Mouse (Mus musculus) MEL (cell line): ENCODE measurements at regions not wholly inside any gene's neighbourhood (a gene's known extent, or its start where the extent isn't known, plus 50 kb on each side); places are given as distances from the start of the nearest gene placed in this dataset.
A peak's percentile ranks its signal among the peaks of the same experiment; 100 is the strongest.

Experiments used
- DNase-seq: peaks from one replicate; pipeline ENCODE4 v3.0.0; 2011; ENCODE audit warnings: low read depth, low spot score
- H3K27ac ChIP-seq: 2 replicates; pipeline ENCODE4 v1.5.1; 2012; ENCODE audit warnings: low read depth, mild to moderate bottlenecking, control low read depth, low read length, moderate library complexity; ENCODE audit not compliant: control insufficient read depth
- H3K27me3 ChIP-seq, 2 experiments: fragments of 150-350 bp in 1 of 2; sonication (generic) in 1 of 2; 2 replicates each; pipeline ENCODE4 v1.6.1; 2012; ENCODE audit warnings: low read length in 2 of 2, mild to moderate bottlenecking in 2 of 2, improper control_type of control experiment in 1 of 2, moderate library complexity in 1 of 2; ENCODE audit not compliant: insufficient read depth in 2 of 2, control insufficient read depth in 1 of 2
- H3K36me3 ChIP-seq, 2 experiments: 2 replicates each; pipeline ENCODE4 v1.6.1; 2012 to 2014; ENCODE audit warnings: low read length in 2 of 2, improper control_type of control experiment in 1 of 2, inconsistent platforms in 1 of 2, mild to moderate bottlenecking in 1 of 2; ENCODE audit not compliant: insufficient read depth in 2 of 2, control insufficient read depth in 1 of 2
- H3K4me1 ChIP-seq, 2 experiments: fragments of 150-350 bp in 1 of 2; sonication (generic) in 1 of 2; 2 replicates each; pipeline ENCODE4 v1.6.1; 2012; ENCODE audit warnings: low read length in 2 of 2, improper control_type of control experiment in 1 of 2, mild to moderate bottlenecking in 1 of 2; ENCODE audit not compliant: insufficient read depth in 2 of 2, control insufficient read depth in 1 of 2
- H3K4me3 ChIP-seq, 2 experiments: fragments of 150-350 bp in 1 of 2; sonication (generic) in 1 of 2; 2 replicates each; pipeline ENCODE4 v1.5.1; 2012; ENCODE audit warnings: low read depth in 2 of 2, low read length in 2 of 2, mild to moderate bottlenecking in 2 of 2, moderate library complexity in 2 of 2, control low read depth in 1 of 2, improper control_type of control experiment in 1 of 2; ENCODE audit not compliant: control insufficient read depth in 1 of 2, insufficient read depth in 1 of 2
- H3K79me2 ChIP-seq: 2 replicates; pipeline ENCODE4 v1.6.1; 2012; ENCODE audit warnings: mild to moderate bottlenecking, low read length, moderate library complexity; ENCODE audit not compliant: control insufficient read depth, poor library complexity, insufficient read depth
- H3K9ac ChIP-seq: 2 replicates; pipeline ENCODE4 v1.6.1; 2012; ENCODE audit warnings: low read depth, mild to moderate bottlenecking, control low read depth, low read length, moderate library complexity; ENCODE audit not compliant: control insufficient read depth, poor library complexity, severe bottlenecking
- H3K9me3 ChIP-seq: fragments of 150-350 bp; sonication (generic); replicated peaks from 2 replicates; pipeline ENCODE4 v1.6.1; 2012; ENCODE audit warnings: mild to moderate bottlenecking, low read length, improper control_type of control experiment, moderate library complexity; ENCODE audit not compliant: insufficient read depth
- BHLHE40 ChIP-seq: IDR thresholded peaks from 2 replicates; pipeline ENCODE4 v1.6.1; 2012; ENCODE audit warnings: low read depth, mild to moderate bottlenecking, inconsistent platforms, low read length, improper control_type of control experiment, borderline replicate concordance
- CTCF ChIP-seq, 3 experiments: IDR thresholded peaks in 2 of 3; conservative IDR thresholded peaks in 1 of 3; 2 replicates each; pipeline ENCODE4 v1.5.1; 2011 to 2012; ENCODE audit warnings: low read length in 3 of 3, low read depth in 2 of 3, mild to moderate bottlenecking in 2 of 3, improper control_type of control experiment in 1 of 3, inconsistent platforms in 1 of 3, mixed read lengths in 1 of 3, moderate library complexity in 1 of 3; ENCODE audit not compliant: control insufficient read depth in 1 of 3, insufficient read depth in 1 of 3, poor library complexity in 1 of 3, severe bottlenecking in 1 of 3
- ELF1 ChIP-seq: IDR thresholded peaks from 2 replicates; pipeline ENCODE4 v1.6.1; 2014; ENCODE audit warnings: low read depth, mild to moderate bottlenecking, inconsistent platforms, low read length, improper control_type of control experiment, moderate library complexity
- ETS1 ChIP-seq: IDR thresholded peaks from 2 replicates; pipeline ENCODE4 v1.6.1; 2012; ENCODE audit warnings: low read depth, mild to moderate bottlenecking, inconsistent platforms, low read length, improper control_type of control experiment, moderate library complexity
- GATA1 ChIP-seq: IDR thresholded peaks from 2 replicates; pipeline ENCODE4 v1.6.1; 2011; ENCODE audit warnings: low read depth, low read length, improper control_type of control experiment
- HCFC1 ChIP-seq: IDR thresholded peaks from 2 replicates; pipeline ENCODE4 v1.6.1; 2012; ENCODE audit warnings: low read depth, mild to moderate bottlenecking, inconsistent platforms, low read length, improper control_type of control experiment, moderate library complexity
- MXI1 ChIP-seq: IDR thresholded peaks from 2 replicates; pipeline ENCODE4 v1.6.1; 2011; ENCODE audit warnings: mild to moderate bottlenecking, low read depth, low read length, improper control_type of control experiment
- POLR2A ChIP-seq, 2 experiments: IDR thresholded peaks; 2 replicates each; pipeline ENCODE4 v1.6.1; 2011 to 2012; ENCODE audit warnings: low read length in 2 of 2, mild to moderate bottlenecking in 2 of 2, control low read depth in 1 of 2, improper control_type of control experiment in 1 of 2, low read depth in 1 of 2, moderate library complexity in 1 of 2; ENCODE audit not compliant: control insufficient read depth in 1 of 2, insufficient read depth in 1 of 2, poor library complexity in 1 of 2
- RCOR1 ChIP-seq: IDR thresholded peaks from 2 replicates; pipeline ENCODE4 v1.6.1; 2012; ENCODE audit warnings: low read depth, mild to moderate bottlenecking, inconsistent platforms, low read length, improper control_type of control experiment
- SIN3A ChIP-seq: IDR thresholded peaks from 2 replicates; pipeline ENCODE4 v1.6.1; 2012; ENCODE audit warnings: low read length, improper control_type of control experiment, inconsistent platforms
- TAL1 ChIP-seq: IDR thresholded peaks from 2 replicates; pipeline ENCODE4 v1.6.1; 2012; ENCODE audit warnings: mild to moderate bottlenecking, inconsistent platforms, low read length, moderate library complexity, mixed read lengths
- TCF12 ChIP-seq: IDR thresholded peaks from 2 replicates; pipeline ENCODE4 v1.6.1; 2014; ENCODE audit warnings: low read depth, mild to moderate bottlenecking, inconsistent platforms, low read length, improper control_type of control experiment, moderate library complexity
- USF1 ChIP-seq: IDR thresholded peaks from 2 replicates; pipeline ENCODE4 v1.6.1; 2014; ENCODE audit warnings: low read depth, mild to moderate bottlenecking, inconsistent platforms, low read length, improper control_type of control experiment, moderate library complexity
- ZC3H11A ChIP-seq: IDR thresholded peaks from 2 replicates; pipeline ENCODE4 v1.6.1; 2012; ENCODE audit warnings: low read depth, mild to moderate bottlenecking, inconsistent platforms, low read length, improper control_type of control experiment

- TF ChIP-seq MXI1, result no peak
- TF ChIP-seq SIN3A, result no peak
- TF ChIP-seq TCF12, result no peak
- no peak for TF ChIP-seq CTCF (IDR thresholded peaks at IDR 0.05 in 2 of 3, conservative IDR thresholded peaks at IDR 0.05 in 1 of 3; ENCODE audit: control insufficient read depth in 1 of 3, insufficient read depth in 1 of 3, low read depth in 2 of 3, low read length in 3 of 3, poor library complexity in 1 of 3, severe bottlenecking in 1 of 3)
- Histone ChIP-seq H3K27me3 (no peaks in the 10 kb centered on the region), H3K4me1 (no peaks in the 10 kb centered on the region), H3K36me3 (no peaks in the 10 kb centered on the region), H3K9ac (no peak overlapping the region), H3K79me2 (no peaks in the 10 kb centered on the region), H3K9me3 (no peaks in the 10 kb centered on the region), H3K4me3 (no peak overlapping the region), H3K27ac (no peak overlapping the region)
- no peak for DNase-seq
Observed at GRCm38 (mm10) chr7:40784906-40785305, 113.2 kb upstream of the Vstm2b start.

- DNase-seq, result peak; percentile 8
- H3K36me3 ChIP-seq, result no peaks in the 10 kb centered on the region
- no peak overlapping the region for H3K4me3 ChIP-seq
- no peak for TF ChIP-seq TCF12
- peak in 1 of 3 experiments; percentile 26; a peak in 1 of 6 replicates for TF ChIP-seq CTCF (IDR thresholded peaks at IDR 0.05 in 2 of 3, conservative IDR thresholded peaks at IDR 0.05 in 1 of 3; ENCODE audit: control insufficient read depth in 1 of 3, insufficient read depth in 1 of 3, low read depth in 2 of 3, low read length in 3 of 3, poor library complexity in 1 of 3, severe bottlenecking in 1 of 3)
- TF ChIP-seq POLR2A (IDR thresholded peaks at IDR 0.05; ENCODE audit: control insufficient read depth in 1 of 2, insufficient read depth in 1 of 2, low read depth in 1 of 2, low read length in 2 of 2, poor library complexity in 1 of 2), result no peak
- H3K79me2 ChIP-seq, result no peaks in the 10 kb centered on the region
- H3K4me1 ChIP-seq, result no peaks in the 10 kb centered on the region
- no peaks in the 10 kb centered on the region for H3K27me3 ChIP-seq
- H3K27ac ChIP-seq, result no peak overlapping the region
- no peaks in the 10 kb centered on the region for H3K9me3 ChIP-seq
- no peak overlapping the region for H3K9ac ChIP-seq
Observed at GRCm38 (mm10) chr7:40786758-40787157, 111.4 kb upstream of the Vstm2b start.

GRCm38 (mm10) chr7:40788486-40788885 lies 109.6 kb upstream of the Vstm2b start:
- Histone ChIP-seq H3K4me1 (no peaks in the 10 kb centered on the region), H3K9ac (no peak overlapping the region), H3K79me2 (no peaks in the 10 kb centered on the region), H3K27me3 (no peaks in the 10 kb centered on the region), H3K9me3 (no peaks in the 10 kb centered on the region), H3K4me3 (no peak overlapping the region), H3K27ac (no peak overlapping the region), H3K36me3 (no peaks in the 10 kb centered on the region)
- DNase-seq, result no peak
- no peak for TF ChIP-seq TAL1
- TF ChIP-seq ELF1, result no peak
- TF ChIP-seq ETS1, result no peak
- no peak for TF ChIP-seq BHLHE40
- no peak for TF ChIP-seq HCFC1
- no peak for TF ChIP-seq ZC3H11A
- TF ChIP-seq USF1, result no peak
- TF ChIP-seq RCOR1, result no peak
- no peak for TF ChIP-seq GATA1
- no peak for TF ChIP-seq CTCF (IDR thresholded peaks at IDR 0.05 in 2 of 3, conservative IDR thresholded peaks at IDR 0.05 in 1 of 3; ENCODE audit: control insufficient read depth in 1 of 3, insufficient read depth in 1 of 3, low read depth in 2 of 3, low read length in 3 of 3, poor library complexity in 1 of 3, severe bottlenecking in 1 of 3)
